Mouse (Mus musculus) forebrain, postnatal 0 days (tissue): ENCODE data around the gene Il1f6. TPM values are rescaled to one million over a fixed set of nuclear protein-coding genes. Genes with fewer than 3 reads are reported as not detected.

Source experiments
- ATAC-seq: fragments of 200-750 bp; cut with Nextera tagmentation; 2 replicates; pipeline ENCODE4 v1.8.0; 2017; ENCODE audit warnings: mild to moderate bottlenecking, moderate library complexity
- DNase-seq: peaks from one replicate; pipeline ENCODE4 v3.0.0-alpha.2; 2015
- H3K27ac ChIP-seq: fragments of 300-500 bp; sonication (generic); 2 replicates; pipeline ENCODE4 v1.5.1; 2014; ENCODE audit warnings: low read depth, mild to moderate bottlenecking, antibody characterized with exemption, low read length, moderate library complexity, mixed read lengths
- H3K27me3 ChIP-seq: fragments of 300-500 bp; sonication (generic); 2 replicates; pipeline ENCODE4 v1.6.1; 2014; ENCODE audit warnings: mild to moderate bottlenecking, low read length, mixed read lengths; ENCODE audit not compliant: insufficient read depth
- H3K36me3 ChIP-seq: fragments of 300-500 bp; sonication (generic); 2 replicates; pipeline ENCODE4 v1.6.1; 2014; ENCODE audit warnings: mild to moderate bottlenecking, moderate library complexity; ENCODE audit not compliant: insufficient read depth
- H3K4me1 ChIP-seq: fragments of 300-500 bp; sonication (generic); 2 replicates; pipeline ENCODE4 v1.6.1; 2014; ENCODE audit warnings: antibody characterized with exemption; ENCODE audit not compliant: insufficient read depth
- H3K4me2 ChIP-seq: fragments of 300-500 bp; sonication (generic); 2 replicates; pipeline ENCODE4 v1.6.1; 2014; ENCODE audit warnings: low read depth, mild to moderate bottlenecking, moderate library complexity
- H3K4me3 ChIP-seq: fragments of 300-500 bp; sonication (generic); 2 replicates; pipeline ENCODE4 v1.5.1; 2014; ENCODE audit warnings: low read depth, low read length, mixed read lengths
- H3K9ac ChIP-seq: fragments of 300-500 bp; sonication (generic); 2 replicates; pipeline ENCODE4 v1.6.1; 2014; ENCODE audit warnings: mild to moderate bottlenecking
- H3K9me3 ChIP-seq: fragments of 300-500 bp; sonication (generic); 2 replicates; pipeline ENCODE4 v1.6.1; 2016; ENCODE audit warnings: low read length
- CTCF ChIP-seq: sonication (generic); IDR thresholded peaks from 2 replicates; pipeline ENCODE4 v1.5.1; 2016; ENCODE audit warnings: antibody characterized with exemption, control low read depth, low read depth
- WGBS: fragments of 180-500 bp; shearing (Covaris S2); extraction: QIAGEN DNeasy Blood & Tissue Kit; methylation state at CpG from one replicate; pipeline ENCODE4 v1.1.7; 2014; 5-methylcytosine and 5-hydroxymethylcytosine counted together
- polyA plus RNA-seq: library from polyadenylated mRNA; unstranded; fragments of >200 nt; fragmentation: Nextera tagmentation; extraction: Ambion mirVana; gene quantifications from 2 replicates; pipeline ENCODE4 v1.2.1, GENCODE M21; 2015
- total RNA-seq: library from RNA; depleted of rRNA; stranded (reverse); fragments of >200 nt; gene quantifications from 2 replicates; pipeline ENCODE4 v1.2.3, GENCODE M21; 2014; rRNA removed

Il1f6 gene
- total and polyA plus RNA-seq, 2 experiments from 2014 or later = not detected

GRCm38 (mm10) chr2:24227191-24227590, 12.0 kb downstream of the Il1f6 start:
- Histone ChIP-seq H3K36me3 (no peaks in the 10 kb centered on the region), H3K9ac (no peak overlapping the region), H3K27ac (no peak overlapping the region), H3K4me2 (no peak overlapping the region), H3K9me3 (0 out of 2 replicates have a peak, but pooled peaks cover 4% of the 10 kb centered on the region), H3K4me3 (no peak overlapping the region), H3K4me1 (no peaks in the 10 kb centered on the region), H3K27me3 (no peaks in the 10 kb centered on the region)
- ATAC-seq = no peak
- no peak for TF ChIP-seq CTCF
- no peak for DNase-seq
- 80% methylated on average over 2 of the region's 2 CpGs for WGBS

DNA sequence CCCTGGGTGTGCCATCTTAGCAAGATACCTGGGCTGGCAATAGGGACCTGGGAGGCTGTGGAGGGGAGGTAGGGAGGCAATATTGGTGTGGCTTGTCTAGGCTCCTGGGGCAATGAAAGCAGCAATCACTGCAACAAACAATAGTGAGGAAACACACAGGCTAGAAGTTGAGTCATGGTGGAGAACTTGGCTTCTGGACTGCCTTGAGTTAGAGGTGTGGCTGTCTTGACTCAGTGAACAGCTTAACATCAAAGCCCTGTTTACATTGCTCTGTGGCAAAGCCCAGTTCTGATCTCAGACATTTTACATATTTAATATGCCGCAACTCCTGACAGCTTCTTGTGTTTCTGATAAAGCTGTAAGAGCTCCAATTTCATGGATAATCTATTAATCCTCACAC, 52.3 kb downstream of the Il1f6 start:
- no peak for DNase-seq
- H3K27me3 ChIP-seq = no peaks in the 10 kb centered on the region
- no peak for ATAC-seq
- H3K27ac ChIP-seq = no peak overlapping the region
- no peak overlapping the region for H3K4me3 ChIP-seq
- WGBS = 98% methylated on average over 1 of the region's 1 CpGs
- H3K4me1 ChIP-seq = no peaks in the 10 kb centered on the region
- H3K4me2 ChIP-seq = no peak overlapping the region
- H3K9me3 ChIP-seq = no peaks in the 10 kb centered on the region
- TF ChIP-seq CTCF = no peak
- H3K36me3 ChIP-seq = no peaks in the 10 kb centered on the region
- no peak overlapping the region for H3K9ac ChIP-seq

DNA sequence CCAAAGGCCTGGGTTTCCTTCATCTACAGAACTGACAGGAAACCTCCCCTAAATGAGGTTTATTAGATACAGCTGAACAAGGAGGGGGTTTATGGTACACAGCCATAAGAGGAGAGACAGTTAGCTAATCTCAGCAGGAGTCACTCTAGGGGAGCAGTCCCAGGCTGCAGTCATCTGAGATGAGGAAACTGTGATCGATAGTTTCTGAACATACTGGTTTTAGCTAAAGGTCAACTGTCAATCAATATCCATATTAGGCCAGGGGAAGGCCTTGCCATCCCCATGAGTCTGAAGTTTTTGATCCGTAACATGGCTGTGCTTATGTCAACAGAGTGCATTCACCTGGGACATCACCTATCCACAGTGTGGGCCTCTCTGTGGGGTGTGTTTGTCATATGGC, 58.4 kb downstream of the Il1f6 start:
- no peaks in the 10 kb centered on the region for H3K9me3 ChIP-seq
- ATAC-seq = no peak
- H3K9ac ChIP-seq = no peak overlapping the region
- no peak for TF ChIP-seq CTCF
- no peaks in the 10 kb centered on the region for H3K4me1 ChIP-seq
- 89% methylated on average over 2 of the region's 2 CpGs for WGBS
- no peak overlapping the region for H3K4me3 ChIP-seq
- no peak overlapping the region for H3K27ac ChIP-seq
- no peaks in the 10 kb centered on the region for H3K27me3 ChIP-seq
- H3K36me3 ChIP-seq = no peaks in the 10 kb centered on the region
- DNase-seq = no peak
- no peak overlapping the region for H3K4me2 ChIP-seq

- Histone ChIP-seq H3K27me3 (no peaks in the 10 kb centered on the region), H3K4me2 (no peak overlapping the region), H3K4me1 (no peaks in the 10 kb centered on the region), H3K27ac (no peak overlapping the region), H3K4me3 (no peak overlapping the region), H3K9ac (no peak overlapping the region), H3K36me3 (no peaks in the 10 kb centered on the region), H3K9me3 (no peaks in the 10 kb centered on the region)
- 7% methylated on average over 1 of the region's 1 CpGs for WGBS
- no peak for DNase-seq
- ATAC-seq = no peak
- TF ChIP-seq CTCF = no peak
These were observed 59.9 kb downstream of the Il1f6 start for GRCm38 (mm10) chr2:24275146-24275545.

Other genes with a start within 250 kb of the Il1f6 start
- 15.6 and 25.5 TPM in 2 replicates for gene Hnmt, start 166.0 kb upstream of the Il1f6 start, total RNA-seq
- gene Hnmt, start 166.0 kb upstream of the Il1f6 start, polyA plus RNA-seq = 15.1 and 18.9 TPM in 2 replicates
- not detected in 2 replicates for gene Tbpl2, start 118.8 kb upstream of the Il1f6 start, total RNA-seq
- not detected in 2 replicates for gene Tbpl2, start 118.8 kb upstream of the Il1f6 start, polyA plus RNA-seq
- gene Il1f8, start 62.3 kb upstream of the Il1f6 start, total RNA-seq = not detected in 2 replicates
- gene Il1f8, start 62.3 kb upstream of the Il1f6 start, polyA plus RNA-seq = not detected in 2 replicates
- not detected in 2 replicates for gene Il1f9, start 28.9 kb upstream of the Il1f6 start, total RNA-seq
- gene Il1f9, start 28.9 kb upstream of the Il1f6 start, polyA plus RNA-seq = not detected in 2 replicates
- not detected in 2 replicates for gene Il1f5, start 61.5 kb downstream of the Il1f6 start, total RNA-seq
- not detected in 2 replicates for gene Il1f5, start 61.5 kb downstream of the Il1f6 start, polyA plus RNA-seq
- not detected in 2 replicates for gene Il1f10, start 75.8 kb downstream of the Il1f6 start, total RNA-seq
- not detected in 2 replicates for gene Il1f10, start 75.8 kb downstream of the Il1f6 start, polyA plus RNA-seq
- not detected in 2 replicates for gene Il1rn, start 121.4 kb downstream of the Il1f6 start, total RNA-seq
- gene Il1rn, start 121.4 kb downstream of the Il1f6 start, polyA plus RNA-seq = 0.19 TPM in 1 of 2 replicates, not detected in the other
- 0.77 and 1.00 TPM in 2 replicates for gene Psd4, start 152.2 kb downstream of the Il1f6 start, total RNA-seq
- 0.34 and 0.48 TPM in 2 replicates for gene Psd4, start 152.2 kb downstream of the Il1f6 start, polyA plus RNA-seq